Mouse (Mus musculus): ENCODE measurements at regions not wholly inside any gene's neighbourhood (a gene's known extent, or its start where the extent isn't known, plus 50 kb on each side); places are given as distances from the start of the nearest gene placed in this dataset.

- DNase-seq: no peak
Measured at GRCm38 (mm10) chr4:81825966-81826365, 383.4 kb upstream of the Mpdz start.

DNA sequence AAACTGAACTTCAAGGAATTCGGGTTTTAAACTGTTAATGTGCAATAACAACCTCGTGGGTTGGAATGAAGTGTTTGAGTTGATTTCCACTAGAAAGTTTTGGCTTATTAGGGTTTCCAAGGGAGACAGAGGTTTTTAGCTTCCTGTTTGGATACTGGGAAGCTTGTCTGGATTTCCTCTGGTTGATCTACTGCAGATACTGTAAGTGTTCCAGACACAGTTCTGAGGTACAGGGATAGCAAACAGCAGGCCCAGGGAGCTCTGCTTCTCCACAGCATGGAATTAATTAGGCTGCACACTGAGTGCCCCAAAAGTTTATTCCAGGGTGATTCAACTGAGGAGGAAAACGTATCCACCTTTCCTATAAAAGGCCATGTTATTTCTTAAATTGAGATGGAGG lies 381.0 kb upstream of the Mpdz start:
- DNase-seq: no peak

- no peak for DNase-seq
Measured at GRCm38 (mm10) chr4:81789274-81789673, 346.7 kb upstream of the Mpdz start.

DNA sequence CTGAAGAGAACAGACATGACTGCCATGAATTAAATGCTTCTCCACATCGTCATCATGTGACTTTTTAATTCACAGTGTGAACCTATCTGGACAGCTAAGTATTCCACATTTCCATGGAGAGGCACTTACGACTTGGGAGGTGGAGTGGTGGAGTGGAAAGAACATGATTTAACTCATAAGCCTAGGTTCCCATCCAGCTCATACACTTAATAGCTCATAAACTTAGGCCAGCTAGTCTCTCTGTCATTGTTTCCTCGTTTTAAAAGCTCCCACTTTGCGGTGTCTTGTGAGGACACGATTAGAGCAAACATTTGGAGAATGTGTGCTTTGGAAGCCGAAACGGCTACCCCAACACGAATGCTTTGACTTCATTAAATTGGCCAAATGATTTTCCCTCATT lies 346.0 kb upstream of the Mpdz start:
- no peak for DNase-seq

DNA sequence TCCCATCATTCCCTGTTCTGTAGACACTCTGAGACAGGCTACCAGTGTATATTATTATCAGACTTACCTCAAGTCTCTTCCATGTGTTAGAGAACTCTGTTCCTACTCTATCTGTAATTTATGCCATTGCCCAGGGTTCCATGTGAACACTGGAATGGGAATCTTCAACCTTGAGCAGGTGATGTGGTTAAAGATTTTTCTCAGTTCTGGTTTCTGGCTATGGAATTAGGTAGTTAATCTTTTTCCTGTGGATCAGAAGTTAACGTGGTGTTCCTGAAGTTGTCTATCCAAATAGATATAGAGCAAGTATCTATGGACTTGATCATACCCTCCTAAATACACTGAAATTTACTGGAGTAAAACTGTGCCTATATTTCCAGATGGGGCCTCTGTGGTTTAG lies 339.4 kb upstream of the Mpdz start:
- peak; percentile 3 to 29 for DNase-seq

DNA sequence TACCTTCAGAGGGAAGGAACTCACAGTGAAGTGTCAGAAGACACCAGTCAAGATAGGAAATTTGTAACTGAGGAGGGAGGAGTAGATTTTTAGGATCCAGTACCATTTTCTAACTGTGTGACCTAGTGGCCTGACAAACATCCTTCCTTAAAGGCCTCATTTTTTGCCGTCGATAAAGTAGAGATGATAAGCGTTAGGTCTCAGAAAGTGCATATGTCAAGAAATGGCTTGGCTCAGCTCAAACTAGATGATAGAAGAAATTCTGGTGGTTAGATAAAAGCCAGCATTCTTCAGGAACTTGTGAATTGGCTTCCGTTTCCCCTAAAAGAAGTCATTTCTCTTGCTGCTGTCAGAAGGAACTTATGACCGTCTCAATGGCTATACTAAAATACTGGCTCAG lies 324.1 kb upstream of the Mpdz start:
- DNase-seq: no peak

GRCm38 (mm10) chr4:81764026-81764867 lies 321.6 kb upstream of the Mpdz start:
- no peak for DNase-seq

- no peak for DNase-seq
Measured at GRCm38 (mm10) chr4:81763311-81764025, 320.9 kb upstream of the Mpdz start.

DNA sequence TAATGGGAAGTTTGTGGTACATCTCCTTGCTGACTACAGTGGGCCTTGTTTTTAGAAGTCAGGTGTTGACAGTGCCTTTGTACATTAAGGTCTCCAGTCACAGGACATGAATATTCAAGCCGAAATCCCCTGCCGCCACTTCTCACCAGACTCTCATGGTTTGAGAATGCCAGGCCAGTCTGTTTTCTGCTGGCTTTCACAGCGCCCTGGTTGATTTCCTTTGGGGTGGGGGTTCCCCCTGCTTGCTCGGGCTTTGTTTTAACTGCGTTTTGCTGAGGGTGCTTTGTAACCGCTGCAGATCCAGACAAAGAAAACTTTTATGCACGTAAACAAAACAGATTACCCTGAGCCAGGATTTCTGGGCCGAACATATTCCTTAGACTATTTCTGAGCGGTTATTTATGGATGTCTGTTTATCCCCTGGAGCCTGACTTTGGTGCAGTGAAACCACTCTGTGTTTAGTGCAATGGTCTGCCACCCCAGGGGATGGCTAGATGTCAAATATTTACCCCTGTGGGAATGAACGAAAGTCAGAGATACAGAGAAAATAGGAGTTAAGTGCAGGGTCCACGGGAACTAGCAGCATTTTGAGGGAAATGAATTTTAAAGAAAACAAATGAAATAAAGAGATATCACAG lies 320.1 kb upstream of the Mpdz start:
- DNase-seq: no peak

GRCm38 (mm10) chr4:81757905-81758304 lies 315.3 kb upstream of the Mpdz start:
- no peak for DNase-seq

DNA sequence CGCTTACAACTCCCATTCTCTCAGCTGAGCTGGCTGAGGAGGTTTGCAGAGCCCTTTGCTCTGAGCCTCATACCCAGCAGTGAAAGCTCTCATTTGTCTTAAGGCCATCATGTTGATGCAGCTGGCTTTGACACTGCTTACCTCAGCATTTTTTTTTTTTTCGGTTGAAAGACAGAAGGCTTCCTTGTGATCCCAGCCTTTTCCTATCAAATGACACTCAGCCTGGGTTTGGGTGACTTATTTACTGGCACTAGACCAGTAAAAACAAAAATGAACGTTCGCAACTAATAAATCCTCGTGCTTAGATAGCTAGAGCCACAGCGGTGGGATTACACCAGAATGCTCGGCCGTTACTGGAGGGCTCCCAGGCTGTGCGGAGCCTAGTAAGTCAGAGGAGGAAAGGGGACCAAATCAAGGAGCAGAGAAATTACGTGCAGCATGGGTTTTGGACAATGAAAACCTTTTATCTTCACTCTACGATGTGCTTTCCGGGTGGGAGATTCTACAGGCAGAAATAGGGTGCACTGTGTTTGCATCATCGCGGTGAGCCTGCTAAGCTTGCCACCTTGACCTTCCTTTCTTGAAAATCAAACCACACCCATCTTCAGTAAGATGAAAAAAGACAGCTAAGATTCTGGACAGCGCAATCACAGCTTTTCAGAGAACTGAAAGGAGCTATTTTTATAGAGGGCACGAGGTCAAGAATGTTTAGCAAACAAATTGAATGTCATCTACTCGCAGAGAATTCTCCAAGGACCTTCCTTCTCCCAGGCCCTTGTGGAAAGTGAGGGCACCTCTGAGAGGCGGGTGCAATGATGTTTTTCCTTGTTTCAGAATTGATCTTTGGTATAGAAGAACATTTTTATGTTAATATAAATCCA lies 302.3 kb upstream of the Mpdz start:
- peak in 1 of 2 experiments; percentile 43 for DNase-seq

- DNase-seq: no peak
Measured at GRCm38 (mm10) chr4:81743978-81744628, 301.5 kb upstream of the Mpdz start.

DNA sequence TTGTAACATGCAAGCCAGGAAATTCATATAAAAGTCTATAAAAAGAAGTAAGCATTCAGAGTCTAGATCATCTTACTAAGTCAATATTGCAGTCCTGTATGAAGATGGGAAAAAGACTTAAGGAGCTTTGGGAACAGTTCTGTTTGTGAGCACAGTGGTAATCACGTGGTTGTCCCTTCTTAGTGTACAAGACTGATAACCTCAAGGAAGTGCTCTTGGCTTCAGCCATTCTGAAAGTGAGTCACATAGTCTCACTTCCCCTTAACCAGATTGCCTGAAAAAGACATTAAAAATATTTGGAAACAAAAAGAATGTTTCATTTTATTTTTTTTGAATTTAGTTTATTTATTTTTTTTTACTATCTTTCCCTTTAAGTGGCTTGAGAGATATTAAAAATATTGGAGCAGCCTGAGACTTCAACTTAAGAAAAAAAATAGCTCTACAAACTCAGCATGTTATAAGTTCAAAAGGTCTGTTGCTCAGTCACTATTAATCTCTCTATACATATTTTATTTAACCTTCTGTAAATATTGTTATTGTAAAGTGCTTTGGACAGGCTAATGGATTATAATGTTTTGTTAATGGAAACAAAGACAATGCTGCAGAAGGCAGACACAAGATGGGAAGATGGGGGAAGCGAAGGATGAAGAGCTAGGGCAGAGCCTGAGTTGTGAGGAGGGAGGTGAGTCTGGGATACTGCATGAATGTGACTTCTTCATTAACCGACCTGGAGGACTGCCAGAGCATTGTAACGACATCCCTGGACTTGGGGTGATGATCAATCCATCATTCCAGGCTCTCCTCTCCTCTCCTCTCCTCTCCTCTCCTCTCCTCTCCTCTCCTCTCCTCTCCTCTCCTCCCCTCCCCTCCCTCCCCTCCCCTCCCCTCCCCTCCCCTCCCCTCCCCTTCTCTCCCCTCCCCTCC lies 300.2 kb upstream of the Mpdz start:
- DNase-seq: no peak

- peak; percentile 7 to 14 for DNase-seq
Measured at GRCm38 (mm10) chr4:81734391-81734790, 291.8 kb upstream of the Mpdz start.

- DNase-seq: peak; percentile 35 to 56
Measured at GRCm38 (mm10) chr4:81730386-81730785, 287.8 kb upstream of the Mpdz start.

GRCm38 (mm10) chr4:81728961-81729360 lies 286.3 kb upstream of the Mpdz start:
- no peak for DNase-seq

DNA sequence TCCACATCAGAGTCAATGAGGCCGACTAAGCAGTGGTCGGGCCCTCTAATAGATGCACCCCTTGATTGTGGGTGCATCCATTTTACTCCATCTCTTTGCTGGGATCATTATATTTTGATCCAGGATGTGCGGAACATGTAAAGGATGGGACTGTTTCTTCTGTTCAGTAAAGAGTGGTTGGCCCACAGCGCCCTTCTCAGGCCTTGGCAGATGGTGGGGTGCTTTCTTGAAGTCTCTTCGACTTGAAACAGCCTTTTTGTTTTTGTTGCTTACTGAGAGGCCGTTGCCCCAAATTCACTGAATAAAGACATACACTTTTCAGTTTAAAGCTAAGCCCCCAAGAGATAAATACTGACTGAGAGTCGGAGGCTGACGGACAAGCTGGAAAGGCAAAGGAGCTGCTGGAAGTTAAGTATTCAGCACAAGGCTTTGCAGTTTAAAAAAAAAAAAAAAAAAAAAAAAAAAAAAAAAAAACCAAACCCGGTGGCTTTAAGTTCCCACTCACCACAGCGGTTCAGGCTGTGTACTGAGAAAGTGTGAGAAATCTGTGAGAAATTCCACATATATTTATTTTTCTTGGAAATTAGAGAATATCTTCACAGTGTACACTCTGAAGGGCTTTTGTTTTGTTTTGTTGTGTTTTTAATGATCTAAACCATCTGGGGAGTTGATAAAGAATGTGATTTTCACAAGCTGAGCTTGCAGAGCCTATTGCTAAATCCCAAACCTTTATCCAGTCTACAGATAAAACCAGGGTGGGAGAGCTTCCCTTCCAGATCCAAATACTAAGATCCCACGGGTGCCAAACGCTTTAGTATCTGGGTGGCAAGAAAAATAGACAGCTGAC lies 285.3 kb upstream of the Mpdz start:
- DNase-seq: no peak

- no peak for DNase-seq
Measured at GRCm38 (mm10) chr4:81726761-81727723, 284.4 kb upstream of the Mpdz start.

GRCm38 (mm10) chr4:81724751-81725150 lies 282.1 kb upstream of the Mpdz start:
- DNase-seq: no peak
